Mouse (Mus musculus) limb, embryonic 15.5 days (tissue): Measurements from ENCODE around the gene Prokr2. TPM values are rescaled to one million over a fixed set of nuclear protein-coding genes. Genes with fewer than 3 reads are reported as not detected.
"Not testable (repeated sequence)": the region's sequence is repeated elsewhere in the genome, so short reads cannot be mapped to it uniquely, and the experiment has no call there.

ENCODE experiments used
- ATAC-seq: fragments of 200-750 bp; cut with Nextera tagmentation; 2 replicates; pipeline ENCODE4 v1.8.0; 2017; ENCODE audit warnings: low read depth, moderate TSS enrichment; ENCODE audit not compliant: insufficient number of reproducible peaks, low FRiP score, low TSS enrichment
- H3K27ac ChIP-seq: fragments of 300-500 bp; sonication (generic); 2 replicates; pipeline ENCODE4 v1.5.1; 2015; ENCODE audit warnings: moderate library complexity, mild to moderate bottlenecking, inconsistent platforms
- H3K27me3 ChIP-seq: fragments of 300-500 bp; sonication (generic); 2 replicates; pipeline ENCODE4 v1.6.1; 2015; ENCODE audit warnings: inconsistent platforms
- H3K36me3 ChIP-seq: fragments of 300-500 bp; sonication (generic); 2 replicates; pipeline ENCODE4 v1.6.1; 2015; ENCODE audit warnings: inconsistent platforms
- H3K4me1 ChIP-seq: fragments of 300-500 bp; sonication (generic); 2 replicates; pipeline ENCODE4 v1.6.1; 2015; ENCODE audit warnings: inconsistent platforms
- H3K4me2 ChIP-seq: fragments of 300-500 bp; sonication (generic); 2 replicates; pipeline ENCODE4 v1.6.1; 2015; ENCODE audit warnings: mild to moderate bottlenecking, inconsistent platforms
- H3K4me3 ChIP-seq: fragments of 300-500 bp; sonication (generic); 2 replicates; pipeline ENCODE4 v1.5.1; 2015; ENCODE audit warnings: mild to moderate bottlenecking, inconsistent platforms
- H3K9ac ChIP-seq: fragments of 300-500 bp; sonication (generic); 2 replicates; pipeline ENCODE4 v1.6.1; 2015; ENCODE audit warnings: inconsistent platforms
- H3K9me3 ChIP-seq: fragments of 300-500 bp; sonication (generic); 2 replicates; pipeline ENCODE4 v1.6.1; 2016; ENCODE audit warnings: inconsistent platforms
- WGBS: fragments of 180-500 bp; shearing (Covaris S2); methylation state at CpG from one replicate; pipeline ENCODE4 v1.1.7; 2015; 5-methylcytosine and 5-hydroxymethylcytosine counted together
- polyA plus RNA-seq: library from polyadenylated mRNA; unstranded; fragments of >200 nt; fragmentation: Nextera tagmentation; extraction: Ambion mirVana; gene quantifications from 2 replicates; pipeline ENCODE4 v1.2.1, GENCODE M21; 2015

The Prokr2 gene
- polyA plus RNA-seq, 1 experiment from 2014 or later = 2.4 TPM

GRCm38 (mm10) chr2:132337202-132337601 is 48.0 kb downstream of the Prokr2 start:
- no peak for ATAC-seq
- 63% methylated on average over 2 of the region's 2 CpGs for WGBS

DNA sequence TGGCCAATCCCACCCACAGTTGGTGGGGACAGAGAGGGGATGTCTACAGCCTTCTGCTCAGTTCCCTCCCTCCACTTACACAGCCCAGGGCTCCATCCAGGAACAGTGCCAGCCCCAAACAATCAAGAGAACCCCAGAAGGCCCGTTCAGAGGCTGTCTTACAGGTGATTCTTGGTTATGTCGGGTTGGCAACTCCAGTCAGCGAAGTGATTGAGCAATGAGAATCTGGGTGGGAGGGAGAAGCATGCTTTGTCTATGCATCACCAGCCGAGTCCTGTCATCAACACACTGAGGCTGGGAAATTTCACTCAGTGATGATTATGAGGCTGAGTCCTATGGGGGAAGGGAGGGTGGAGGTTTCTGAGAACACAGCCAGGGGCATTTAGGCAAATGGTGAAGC is 61.7 kb downstream of the Prokr2 start:
- no peak for ATAC-seq
- H3K27ac ChIP-seq = no peak overlapping the region

More at GRCm38 (mm10) chr2:132337202-132337601, 48.0 kb downstream of the Prokr2 start:
- Histone ChIP-seq H3K9ac (no peak overlapping the region), H3K4me2 (no peak overlapping the region), H3K9me3 (no peaks in the 10 kb centered on the region), H3K36me3 (no peaks in the 10 kb centered on the region), H3K27me3 (no peaks in the 10 kb centered on the region), H3K4me3 (no peak overlapping the region), H3K27ac (no peak overlapping the region), H3K4me1 (no peaks in the 10 kb centered on the region)

GRCm38 (mm10) chr2:132320516-132320915 is 64.7 kb downstream of the Prokr2 start:
- WGBS = 77% methylated on average over 5 of the region's 5 CpGs
- no peaks in the 10 kb centered on the region for H3K36me3 ChIP-seq
- no peak overlapping the region for H3K9ac ChIP-seq
- no peak for ATAC-seq
- no peak overlapping the region for H3K27ac ChIP-seq
- H3K9me3 ChIP-seq = no peaks in the 10 kb centered on the region
- no peak overlapping the region for H3K4me3 ChIP-seq
- no peaks in the 10 kb centered on the region for H3K27me3 ChIP-seq
- H3K4me1 ChIP-seq = no peaks in the 10 kb centered on the region
- no peak overlapping the region for H3K4me2 ChIP-seq

More for the DNA sequence above, 61.7 kb downstream of the Prokr2 start:
- Histone ChIP-seq H3K27me3 (no peaks in the 10 kb centered on the region), H3K4me3 (no peak overlapping the region), H3K4me2 (no peak overlapping the region), H3K36me3 (no peaks in the 10 kb centered on the region), H3K9ac (no peak overlapping the region), H3K4me1 (no peaks in the 10 kb centered on the region), H3K9me3 (no peaks in the 10 kb centered on the region)
- 55% methylated on average over 4 of the region's 4 CpGs for WGBS

- no peaks in the 10 kb centered on the region for H3K4me1 ChIP-seq
- WGBS = 76% methylated on average over 1 of the region's 1 CpGs
These were observed 68.1 kb downstream of the Prokr2 start for GRCm38 (mm10) chr2:132317178-132317577.

GRCm38 (mm10) chr2:132316041-132316808 is 69.0 kb downstream of the Prokr2 start:
- Histone ChIP-seq H3K4me1 (no peaks in the 10 kb centered on the region), H3K27me3 (no peaks in the 10 kb centered on the region), H3K9me3 (no peaks in the 10 kb centered on the region), H3K4me3 (no peak overlapping the region), H3K9ac (no peak overlapping the region), H3K27ac (no peak overlapping the region), H3K4me2 (no peak overlapping the region), H3K36me3 (0 out of 2 replicates have a peak, but pooled peaks cover 5% of the 10 kb centered on the region)
- ATAC-seq = no peak
- WGBS = 41% methylated on average over 8 of the region's 8 CpGs

More at GRCm38 (mm10) chr2:132317178-132317577, 68.1 kb downstream of the Prokr2 start:
- Histone ChIP-seq H3K36me3 (no peaks in the 10 kb centered on the region), H3K9me3 (no peaks in the 10 kb centered on the region), H3K9ac (no peak overlapping the region), H3K4me3 (no peak overlapping the region), H3K27me3 (no peaks in the 10 kb centered on the region), H3K27ac (no peak overlapping the region), H3K4me2 (no peak overlapping the region)
- no peak for ATAC-seq

DNA sequence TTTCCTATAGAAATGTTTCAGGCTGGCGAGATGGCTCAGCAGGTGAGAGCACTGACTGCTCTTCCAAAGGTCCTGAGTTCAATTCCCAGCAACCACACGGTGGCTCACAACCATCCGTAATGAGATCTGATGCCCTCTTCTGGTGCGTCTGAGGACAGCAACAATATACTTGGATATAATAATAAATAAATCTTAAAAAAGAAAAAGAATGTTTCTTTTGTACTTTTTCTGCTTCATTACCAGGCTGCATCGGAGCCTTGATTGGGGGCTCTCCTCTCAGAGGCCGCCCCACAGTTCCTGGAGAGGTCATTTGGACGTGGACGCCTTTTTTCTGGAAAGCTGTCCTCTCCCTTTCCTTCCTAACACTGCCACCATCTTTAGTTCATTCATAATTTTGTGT is 71.2 kb downstream of the Prokr2 start:
- not testable (repeated sequence) for ATAC-seq, H3K4me1 ChIP-seq, H3K27ac ChIP-seq, H3K4me2 ChIP-seq, H3K27me3 ChIP-seq, H3K4me3 ChIP-seq, H3K9ac ChIP-seq, H3K9me3 ChIP-seq
- H3K36me3 ChIP-seq = peaks cover 12% of the 10 kb centered on the region
- 82% methylated on average over 8 of the region's 8 CpGs for WGBS

GRCm38 (mm10) chr2:132313568-132313967 is 71.7 kb downstream of the Prokr2 start:
- H3K4me2 ChIP-seq = no peak overlapping the region
- H3K36me3 ChIP-seq = peaks cover 12% of the 10 kb centered on the region
- no peak overlapping the region for H3K4me3 ChIP-seq
- H3K27ac ChIP-seq = no peak overlapping the region
- ATAC-seq = no peak; the same call in 1 of the 2 replicates
- H3K4me1 ChIP-seq = no peaks in the 10 kb centered on the region
- no peaks in the 10 kb centered on the region for H3K9me3 ChIP-seq
- H3K9ac ChIP-seq = no peak overlapping the region
- H3K27me3 ChIP-seq = no peaks in the 10 kb centered on the region
- 89% methylated on average over 2 of the region's 2 CpGs for WGBS

GRCm38 (mm10) chr2:132312616-132313015 is 72.6 kb downstream of the Prokr2 start:
- Histone ChIP-seq H3K9me3 (no peaks in the 10 kb centered on the region), H3K27ac (no peak overlapping the region), H3K4me2 (no peak overlapping the region), H3K4me1 (no peaks in the 10 kb centered on the region), H3K9ac (no peak overlapping the region), H3K27me3 (no peaks in the 10 kb centered on the region), H3K36me3 (peaks cover 14% of the 10 kb centered on the region), H3K4me3 (no peak overlapping the region)
- no peak for ATAC-seq
- WGBS = 74% methylated on average over 5 of the region's 5 CpGs

GRCm38 (mm10) chr2:132309398-132309930 is 75.8 kb downstream of the Prokr2 start:
- 93% methylated on average over 6 of the region's 6 CpGs for WGBS
- Histone ChIP-seq H3K27me3 (no peaks in the 10 kb centered on the region), H3K4me3 (no peak overlapping the region), H3K9me3 (no peaks in the 10 kb centered on the region), H3K4me1 (no peaks in the 10 kb centered on the region), H3K4me2 (no peak overlapping the region), H3K27ac (no peak overlapping the region), H3K36me3 (peaks cover 39% of the 10 kb centered on the region), H3K9ac (no peak overlapping the region)
- no peak for ATAC-seq

DNA sequence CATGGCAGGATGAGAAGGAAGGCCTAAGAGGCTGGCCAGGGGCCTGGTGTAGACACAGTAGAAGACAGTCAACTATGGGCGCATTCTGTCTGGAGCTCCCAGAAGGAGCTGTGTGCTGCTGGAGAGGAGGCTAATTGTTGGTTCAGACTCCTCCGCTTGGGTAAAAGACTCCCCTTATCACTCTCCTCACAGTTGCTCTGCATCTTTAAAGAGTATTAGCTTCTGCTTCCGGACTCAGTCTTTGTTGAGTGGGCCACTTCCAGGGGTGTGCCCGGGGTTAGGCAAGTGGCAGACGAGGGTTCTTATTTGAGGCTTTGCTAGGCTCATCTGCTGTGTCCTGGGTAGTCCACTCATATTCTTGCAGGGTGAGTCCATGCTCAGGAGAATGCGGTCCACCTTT is 76.4 kb downstream of the Prokr2 start:
- Histone ChIP-seq H3K27me3 (no peaks in the 10 kb centered on the region), H3K27ac (no peak overlapping the region), H3K4me1 (no peaks in the 10 kb centered on the region), H3K4me2 (no peak overlapping the region), H3K4me3 (no peak overlapping the region), H3K9ac (no peak overlapping the region), H3K36me3 (peaks cover 43% of the 10 kb centered on the region), H3K9me3 (no peaks in the 10 kb centered on the region)
- ATAC-seq = no peak
- WGBS = 94% methylated on average over 6 of the region's 6 CpGs

DNA sequence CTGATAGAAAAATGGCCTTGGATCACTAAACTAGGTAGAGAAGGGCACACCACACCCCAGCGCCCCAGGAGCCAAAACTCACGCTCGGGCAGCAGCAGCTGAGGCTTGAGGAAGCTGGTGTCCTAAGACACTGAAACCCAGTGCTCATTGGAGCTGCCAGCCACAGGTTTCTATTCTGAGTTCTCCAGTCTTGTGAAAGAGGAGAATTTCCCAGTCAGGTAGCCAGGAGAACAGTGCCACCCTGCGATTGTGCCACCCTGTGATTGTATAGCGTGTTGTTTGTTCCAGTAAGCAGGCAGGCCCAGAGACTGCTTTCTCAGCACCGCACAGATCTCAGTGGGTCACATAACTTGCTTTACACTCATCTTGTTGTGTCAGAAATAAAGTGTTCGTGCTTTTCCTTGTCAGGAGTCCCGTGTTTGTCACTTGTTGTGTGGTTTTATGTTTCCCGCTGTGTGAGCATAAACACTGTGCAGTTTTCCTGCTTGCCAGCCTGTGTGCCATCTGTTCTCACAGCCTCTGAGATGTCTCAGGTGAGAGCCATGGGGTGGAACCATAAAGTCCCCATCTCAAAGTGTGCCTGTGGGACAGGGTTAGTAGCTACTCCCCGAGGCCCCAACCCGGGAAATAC is 77.9 kb downstream of the Prokr2 start:
- WGBS = 91% methylated on average over 11 of the region's 11 CpGs
- Histone ChIP-seq H3K9ac (no peak overlapping the region), H3K27ac (no peak overlapping the region), H3K27me3 (no peaks in the 10 kb centered on the region), H3K4me1 (no peaks in the 10 kb centered on the region), H3K36me3 (peaks cover 48% of the 10 kb centered on the region), H3K9me3 (no peaks in the 10 kb centered on the region), H3K4me2 (no peak overlapping the region), H3K4me3 (no peak overlapping the region)
- no peak for ATAC-seq

- Histone ChIP-seq H3K4me3 (no peak overlapping the region), H3K9me3 (no peaks in the 10 kb centered on the region), H3K36me3 (peaks cover 56% of the 10 kb centered on the region), H3K27me3 (no peaks in the 10 kb centered on the region), H3K4me2 (no peak overlapping the region), H3K9ac (no peak overlapping the region), H3K4me1 (no peaks in the 10 kb centered on the region), H3K27ac (no peak overlapping the region)
- 55% methylated on average over 4 of the region's 4 CpGs for WGBS
- no peak for ATAC-seq
These were observed 79.3 kb downstream of the Prokr2 start for GRCm38 (mm10) chr2:132305988-132306387.
